8 mouse cellular contexts compared by ENCODE assay signal in genomic region chr8:111881591-111881990, GRCm38 (mm10). TPM values are rescaled to one million over a fixed set of nuclear protein-coding genes. Genes with fewer than 3 reads are reported as not detected.
DNase-seq lines count a peak whose midpoint lies in the region; ATAC-seq and TF ChIP-seq lines count a peak whose summit lies in the region.
"Had no signal": no experiment of that assay in that cellular context is flagged by ENCODE, and none has a peak within 500 bp of the region (broad histone marks: within the 10 kb centered on the region; RNA-seq: fewer than 3 reads in every experiment).

No protein-coding gene starts in this region.

- TF ChIP-seq RAD21 in MEL (IDR thresholded peaks at IDR 0.05; ENCODE audit: low read depth, low read length), result peak; percentile 68

- H3K4me3 ChIP-seq in liver, embryonic 12.5 days, result no peak overlapping the region
- H3K4me3 ChIP-seq in MEL (ENCODE audit: control insufficient read depth in 1 of 2, insufficient read depth in 1 of 2, low read depth in 2 of 2, low read length in 2 of 2), result no peak overlapping the region
- H3K4me3 ChIP-seq in embryonic facial prominence, embryonic 11.5 days (ENCODE audit: low read depth, low read length), result no peak overlapping the region
- no peak overlapping the region for H3K4me3 ChIP-seq in limb, embryonic 11.5 days (ENCODE audit: low read depth, low read length)
- H3K4me3 ChIP-seq: hindbrain, embryonic 15.5 days had no signal

- no peaks in the 10 kb centered on the region for H3K79me2 ChIP-seq in MEL (ENCODE audit: control insufficient read depth, insufficient read depth, low read length, poor library complexity)

- TF ChIP-seq POLR2A in MEL (IDR thresholded peaks at IDR 0.05; ENCODE audit: control insufficient read depth in 1 of 2, insufficient read depth in 1 of 2, low read depth in 1 of 2, low read length in 2 of 2, poor library complexity in 1 of 2), result no peak

- no peak overlapping the region for H3K27ac ChIP-seq in liver, embryonic 12.5 days
- H3K27ac ChIP-seq in MEL (ENCODE audit: control insufficient read depth, low read depth, low read length), result no peak overlapping the region
- H3K27ac ChIP-seq in embryonic facial prominence, embryonic 11.5 days (replicated peaks; ENCODE audit: low read depth, low read length), result no peak overlapping the region
- H3K27ac ChIP-seq in limb, embryonic 11.5 days (replicated peaks; ENCODE audit: low read depth, low read length), result no peak overlapping the region
- H3K27ac ChIP-seq: hindbrain, embryonic 15.5 days had no signal

- H3K27me3 ChIP-seq in liver, embryonic 12.5 days (replicated peaks), result no peaks in the 10 kb centered on the region
- no peaks in the 10 kb centered on the region for H3K27me3 ChIP-seq in MEL (ENCODE audit: control insufficient read depth in 1 of 2, insufficient read depth in 2 of 2, low read length in 2 of 2)
- no peaks in the 10 kb centered on the region for H3K27me3 ChIP-seq in embryonic facial prominence, embryonic 11.5 days (ENCODE audit: control insufficient read depth, insufficient read depth, low read length)
- no peaks in the 10 kb centered on the region for H3K27me3 ChIP-seq in limb, embryonic 11.5 days (ENCODE audit: control insufficient read depth, insufficient read depth, low read length)
- H3K27me3 ChIP-seq: hindbrain, embryonic 15.5 days had no signal

- no peak overlapping the region for H3K4me2 ChIP-seq in liver, embryonic 12.5 days
- H3K4me2 ChIP-seq in embryonic facial prominence, embryonic 11.5 days (ENCODE audit: low read depth, low read length), result no peak overlapping the region
- no peak overlapping the region for H3K4me2 ChIP-seq in limb, embryonic 11.5 days (ENCODE audit: low read depth, severe bottlenecking)
- H3K4me2 ChIP-seq: hindbrain, embryonic 15.5 days had no signal

- peak; percentile 91 to 93 (median 93) for TF ChIP-seq CTCF in MEL (IDR thresholded peaks at IDR 0.05 in 2 of 3, conservative IDR thresholded peaks at IDR 0.05 in 1 of 3; ENCODE audit: control insufficient read depth in 1 of 3, insufficient read depth in 1 of 3, low read depth in 2 of 3, low read length in 3 of 3, poor library complexity in 1 of 3, severe bottlenecking in 1 of 3)

- 7% methylated on average over 2 of the region's 2 CpGs for WGBS in liver, embryonic 12.5 days (ENCODE audit: insufficient replicate concordance)
- 4% methylated on average over 2 of the region's 2 CpGs for WGBS in embryonic facial prominence, embryonic 11.5 days
- 1% methylated on average over 2 of the region's 2 CpGs for WGBS in limb, embryonic 11.5 days

- peaks cover 6% of the 10 kb centered on the region; the same call in 1 of the 2 replicates for H3K4me1 ChIP-seq in liver, embryonic 12.5 days
- H3K4me1 ChIP-seq in MEL (ENCODE audit: control insufficient read depth in 1 of 2, insufficient read depth in 2 of 2, low read length in 2 of 2), result peaks cover 0 to 9% of the 10 kb centered on the region in 2 experiments; a peak in 2 of 4 replicates
- H3K4me1 ChIP-seq in embryonic facial prominence, embryonic 11.5 days (ENCODE audit: control insufficient read depth, insufficient read depth, low read length), result no peaks in the 10 kb centered on the region
- H3K4me1 ChIP-seq in limb, embryonic 11.5 days (ENCODE audit: control insufficient read depth, insufficient read depth, low read length), result no peaks in the 10 kb centered on the region
- H3K4me1 ChIP-seq: hindbrain, embryonic 15.5 days had no signal

- no peaks in the 10 kb centered on the region for H3K36me3 ChIP-seq in liver, embryonic 12.5 days
- H3K36me3 ChIP-seq in MEL (ENCODE audit: control insufficient read depth in 1 of 2, insufficient read depth in 2 of 2, low read length in 2 of 2), result peaks cover 0 to under 1% of the 10 kb centered on the region in 2 experiments; a peak in 1 of 4 replicates
- no peaks in the 10 kb centered on the region for H3K36me3 ChIP-seq in embryonic facial prominence, embryonic 11.5 days (replicated peaks; ENCODE audit: control insufficient read depth, insufficient read depth, low read depth, low read length)
- no peaks in the 10 kb centered on the region for H3K36me3 ChIP-seq in limb, embryonic 11.5 days (ENCODE audit: control insufficient read depth, insufficient read depth, low read length)
- H3K36me3 ChIP-seq: hindbrain, embryonic 15.5 days had no signal

- DNase-seq in liver (peak; percentile 67), MEL (ENCODE audit: low read depth, low spot score) (peak; percentile 76)
- peak; percentile 58 to 71 for DNase-seq in adrenal gland, postnatal 36 days
- peak; percentile 79 for DNase-seq in embryonic facial prominence, embryonic 11.5 days (ENCODE audit: low spot score)
- peak; percentile 77 for DNase-seq in limb, embryonic 11.5 days (ENCODE audit: low spot score)
- DNase-seq in retina, embryonic 14.5 days (ENCODE audit: low spot score), result peak; percentile 81

- H3K9me3 ChIP-seq in liver, embryonic 12.5 days (replicated peaks), result no peaks in the 10 kb centered on the region
- H3K9me3 ChIP-seq in MEL (replicated peaks; ENCODE audit: insufficient read depth, low read length), result no peaks in the 10 kb centered on the region
- H3K9me3 ChIP-seq in embryonic facial prominence, embryonic 11.5 days (replicated peaks; ENCODE audit: control insufficient read depth, low read length), result no peaks in the 10 kb centered on the region
- no peaks in the 10 kb centered on the region for H3K9me3 ChIP-seq in limb, embryonic 11.5 days (ENCODE audit: control insufficient read depth, low read length)
- H3K9me3 ChIP-seq: hindbrain, embryonic 15.5 days had no signal

- no peak overlapping the region for H3K9ac ChIP-seq in liver, embryonic 12.5 days
- H3K9ac ChIP-seq in MEL (ENCODE audit: control insufficient read depth, low read depth, low read length, poor library complexity, severe bottlenecking), result peak overlapping the region; percentile 35; the same call in 1 of the 2 replicates
- no peak overlapping the region for H3K9ac ChIP-seq in embryonic facial prominence, embryonic 11.5 days (replicated peaks; ENCODE audit: low read length)
- H3K9ac ChIP-seq in limb, embryonic 11.5 days (ENCODE audit: low read length), result no peak overlapping the region
- H3K9ac ChIP-seq: hindbrain, embryonic 15.5 days had no signal

- no peak for TF ChIP-seq EP300 in MEL (IDR thresholded peaks at IDR 0.05; ENCODE audit: low read depth in 1 of 2, low read length in 2 of 2)

- no peak for ATAC-seq in liver, embryonic 12.5 days
- no peak for ATAC-seq in embryonic facial prominence, embryonic 11.5 days (replicated peaks; ENCODE audit: insufficient number of reproducible peaks, low FRiP score, low TSS enrichment, low read depth)
- ATAC-seq in limb, embryonic 11.5 days (ENCODE audit: insufficient number of reproducible peaks, low FRiP score, low TSS enrichment, low read depth), result peak; percentile 58; the same call in 1 of the 2 replicates

TF ChIP-seq in MEL, 35 proteins besides CTCF, POLR2A, EP300 and RAD21 (continues in another document):
- TF ChIP-seq ZC3H11A (IDR thresholded peaks at IDR 0.05; ENCODE audit: low read depth, low read length) (peak; percentile 46; the same call in 1 of the 2 replicates), USF1 (IDR thresholded peaks at IDR 0.05; ENCODE audit: low read depth, low read length) (no peak)

RNA-seq across cellular contexts. Expression of gene Tmem170, which starts 5.0 kb away (rescaled TPM):
- 5.6 and 6.0 TPM in 2 replicates for polyA plus RNA-seq in liver, embryonic 12.5 days (2016; fragmentation: Nextera tagmentation; extraction: Ambion mirVana)
- 2.8 and 2.9 TPM in 2 replicates for total RNA-seq in MEL (2012; rRNA removed)
- 1 to 10 TPM in 1 of 2 experiments, not detected in 1; 4.6 TPM for polyA plus RNA-seq in MEL (2012; ENCODE audit: insufficient read depth in 1 of 2, insufficient read length in 2 of 2, low read depth in 1 of 2, low replicate concordance in 2 of 2, missing spikeins in 1 of 2)
- 1 to 10 TPM; 6.6 to 6.9 TPM for total RNA-seq in adrenal gland, postnatal 36 days (2021)
- 7.7 and 8.2 TPM in 2 replicates for polyA plus RNA-seq in embryonic facial prominence, embryonic 11.5 days (2014; fragmentation: Nextera tagmentation; extraction: Ambion mirVana)
- polyA plus RNA-seq in limb, embryonic 11.5 days (2014; fragmentation: Nextera tagmentation; extraction: Ambion mirVana), result 7.7 and 7.8 TPM in 2 replicates

RNA-seq across cellular contexts. Expression of gene Cfdp1, which starts 27.5 kb away (rescaled TPM):
- 128 and 132 TPM in 2 replicates for polyA plus RNA-seq in liver, embryonic 12.5 days (2016; fragmentation: Nextera tagmentation; extraction: Ambion mirVana)
- 168 and 185 TPM in 2 replicates for total RNA-seq in MEL (2012; rRNA removed)
- polyA plus RNA-seq in MEL (2012; ENCODE audit: insufficient read depth in 1 of 2, insufficient read length in 2 of 2, low read depth in 1 of 2, low replicate concordance in 2 of 2, missing spikeins in 1 of 2), result 100 to 1,000 TPM in 1 of 2 experiments, not detected in 1; 214 TPM
- 10 to 100 TPM; 69.5 to 76.7 TPM for total RNA-seq in adrenal gland, postnatal 36 days (2021)
- polyA plus RNA-seq in embryonic facial prominence, embryonic 11.5 days (2014; fragmentation: Nextera tagmentation; extraction: Ambion mirVana), result 262 and 278 TPM in 2 replicates
- polyA plus RNA-seq in limb, embryonic 11.5 days (2014; fragmentation: Nextera tagmentation; extraction: Ambion mirVana), result 268 TPM in 2 replicates

RNA-seq across cellular contexts. Expression of gene Chst5, which starts 28.7 kb away (rescaled TPM):
- polyA plus RNA-seq in liver, embryonic 12.5 days (2016; fragmentation: Nextera tagmentation; extraction: Ambion mirVana), result 0.05 TPM in 1 of 2 replicates, not detected in the other
- not detected in 2 replicates for total RNA-seq in MEL (2012; rRNA removed)
- not detected for polyA plus RNA-seq in MEL (2012; ENCODE audit: insufficient read depth in 1 of 2, insufficient read length in 2 of 2, low read depth in 1 of 2, low replicate concordance in 2 of 2, missing spikeins in 1 of 2)
- not detected for total RNA-seq in adrenal gland, postnatal 36 days (2021)
- 1.1 and 2.2 TPM in 2 replicates for polyA plus RNA-seq in embryonic facial prominence, embryonic 11.5 days (2014; fragmentation: Nextera tagmentation; extraction: Ambion mirVana)
- 2.5 and 2.9 TPM in 2 replicates for polyA plus RNA-seq in limb, embryonic 11.5 days (2014; fragmentation: Nextera tagmentation; extraction: Ambion mirVana)

RNA-seq across cellular contexts. Expression of gene Tmem231, which starts 52.1 kb away (rescaled TPM):
- polyA plus RNA-seq in liver, embryonic 12.5 days (2016; fragmentation: Nextera tagmentation; extraction: Ambion mirVana), result 3.0 and 3.6 TPM in 2 replicates
- 0.85 and 0.95 TPM in 2 replicates for total RNA-seq in MEL (2012; rRNA removed)
- polyA plus RNA-seq in MEL (2012; ENCODE audit: insufficient read depth in 1 of 2, insufficient read length in 2 of 2, low read depth in 1 of 2, low replicate concordance in 2 of 2, missing spikeins in 1 of 2), result 1 to 10 TPM in 1 of 2 experiments, not detected in 1; 2.5 TPM
- total RNA-seq in adrenal gland, postnatal 36 days (2021), result 1 to 10 TPM; 5.6 to 5.7 TPM
- polyA plus RNA-seq in embryonic facial prominence, embryonic 11.5 days (2014; fragmentation: Nextera tagmentation; extraction: Ambion mirVana), result 18.6 and 20.0 TPM in 2 replicates
- 19.8 and 21.9 TPM in 2 replicates for polyA plus RNA-seq in limb, embryonic 11.5 days (2014; fragmentation: Nextera tagmentation; extraction: Ambion mirVana)

RNA-seq across cellular contexts. Expression of gene Gabarapl2, which starts 58.9 kb away (rescaled TPM):
- 147 and 157 TPM in 2 replicates for polyA plus RNA-seq in liver, embryonic 12.5 days (2016; fragmentation: Nextera tagmentation; extraction: Ambion mirVana)
- 18.4 and 21.6 TPM in 2 replicates for total RNA-seq in MEL (2012; rRNA removed)
- polyA plus RNA-seq in MEL (2012; ENCODE audit: insufficient read depth in 1 of 2, insufficient read length in 2 of 2, low read depth in 1 of 2, low replicate concordance in 2 of 2, missing spikeins in 1 of 2), result 10 to 100 TPM in 1 of 2 experiments, not detected in 1; 22.5 TPM
- total RNA-seq in adrenal gland, postnatal 36 days (2021), result 100 to 1,000 TPM; 158 to 177 TPM
- 222 and 230 TPM in 2 replicates for polyA plus RNA-seq in embryonic facial prominence, embryonic 11.5 days (2014; fragmentation: Nextera tagmentation; extraction: Ambion mirVana)
- polyA plus RNA-seq in limb, embryonic 11.5 days (2014; fragmentation: Nextera tagmentation; extraction: Ambion mirVana), result 179 and 182 TPM in 2 replicates
